Mouse (Mus musculus) fibroblast of lung, adult 2 months (primary cell): ENCODE results near the gene Cul7.

Experiments used
- DNase-seq: peaks from one replicate; pipeline ENCODE4 v3.0.0-alpha.2; 2011; ENCODE audit warnings: low read depth

Cul7 gene

GRCm38 (mm10) chr17:46704887-46705835, 55.0 kb downstream of the Cul7 start, which contains the start of gene Ppp2r5d:
Ppp2r5d (minus strand) TSS chr17:46705111.
- peak; percentile 97 for DNase-seq

- no peak for DNase-seq
Observed at GRCm38 (mm10) chr17:46706375-46707089, 56.4 kb downstream of the Cul7 start.

- peak; percentile 56 for DNase-seq
Observed at GRCm38 (mm10) chr17:46710959-46711597, 60.9 kb downstream of the Cul7 start, which contains the start of gene Pex6. Pex6 (plus strand) TSS chr17:46711463.

- no peak for DNase-seq
Observed at GRCm38 (mm10) chr17:46711612-46712271, 61.6 kb downstream of the Cul7 start.

- DNase-seq: no peak
Observed at GRCm38 (mm10) chr17:46712442-46712841, 62.3 kb downstream of the Cul7 start.

- DNase-seq: no peak
Observed at GRCm38 (mm10) chr17:46713849-46714248, 63.7 kb downstream of the Cul7 start.
